Mouse (Mus musculus): Measurements from ENCODE around the gene Vmn2r66.

The Vmn2r66 gene

DNA sequence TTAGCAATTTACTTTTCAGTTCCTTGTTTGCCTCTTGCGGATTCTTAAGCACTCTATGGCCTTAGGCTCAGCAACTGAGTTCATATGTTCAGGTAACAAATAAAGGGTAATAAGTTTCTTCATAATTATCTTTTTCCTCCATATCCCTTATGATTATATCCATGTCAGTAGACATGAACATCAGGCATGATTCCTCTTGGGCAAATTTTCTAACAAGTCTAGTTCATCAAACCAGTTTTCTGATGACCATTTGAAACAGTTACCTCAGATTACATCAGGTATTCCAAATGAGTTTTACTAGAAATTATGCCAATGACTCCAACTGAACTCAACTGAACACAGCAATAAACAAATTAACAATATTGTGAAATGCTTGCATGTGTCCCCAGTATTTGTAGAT, at the start of gene Vmn2r66:
TSS of gene Vmn2r66 (minus strand) at position 101 of the 400 bp plus-strand sequence.
- DNase-seq (ENCODE audit: extremely low spot score, low spot score), result no peak

DNA sequence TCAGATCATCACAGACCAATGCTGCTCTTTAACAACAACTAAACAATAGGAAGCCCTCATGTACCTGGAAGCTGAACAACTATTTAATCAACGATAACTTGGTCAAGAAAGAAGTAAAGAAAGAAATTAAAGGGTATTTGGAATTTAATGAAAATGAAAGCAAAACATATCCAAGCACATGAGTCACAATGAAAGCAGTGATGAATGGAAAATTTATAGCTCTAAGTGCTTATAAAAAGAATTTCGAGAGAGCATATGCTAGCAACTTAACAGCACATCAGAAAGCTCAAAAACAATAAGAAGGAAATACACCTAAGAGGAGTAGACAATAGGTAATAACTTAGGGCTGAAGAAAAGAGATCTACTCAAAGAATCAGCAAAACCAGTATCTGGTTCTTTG, 15.4 kb downstream of the Vmn2r66 start:
- DNase-seq (ENCODE audit: extremely low spot score, low spot score), result no peak

DNA sequence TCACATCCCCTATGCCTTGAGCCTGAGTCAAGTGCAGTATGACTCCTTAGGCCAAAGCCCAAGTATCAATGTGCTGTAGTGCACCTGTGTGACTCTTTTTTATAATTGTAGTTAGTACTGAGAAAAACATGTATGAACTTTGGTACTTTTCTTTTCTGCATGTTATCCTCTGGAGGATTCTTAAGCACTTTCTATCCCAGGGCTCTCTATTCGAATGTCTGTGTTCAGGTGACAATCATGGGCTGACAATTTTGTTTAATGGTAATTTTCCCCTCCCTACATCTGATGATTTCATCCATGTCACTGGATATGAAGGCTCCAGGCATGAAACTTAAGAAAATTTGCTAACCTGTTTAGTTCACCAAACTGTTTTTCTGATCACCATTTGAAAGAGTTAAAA, 48.1 kb downstream of the Vmn2r66 start, which contains the start of gene Vmn2r65:
TSS of gene Vmn2r65 (minus strand) at position 101 of the 400 bp plus-strand sequence.
- no peak for DNase-seq (ENCODE audit: extremely low spot score, low spot score)

Data from neural tube, embryonic 10.5 days (tissue).